Mouse (Mus musculus): ENCODE measurements around the gene Hoxd9. TPM values are rescaled to one million over a fixed set of nuclear protein-coding genes. Genes with fewer than 3 reads are reported as not detected.
A peak's percentile ranks its signal among the peaks of the same experiment; 100 is the strongest.

Hoxd9 gene
- total and polyA plus RNA-seq, 2 experiments from 2014 or later: not detected

DNA sequence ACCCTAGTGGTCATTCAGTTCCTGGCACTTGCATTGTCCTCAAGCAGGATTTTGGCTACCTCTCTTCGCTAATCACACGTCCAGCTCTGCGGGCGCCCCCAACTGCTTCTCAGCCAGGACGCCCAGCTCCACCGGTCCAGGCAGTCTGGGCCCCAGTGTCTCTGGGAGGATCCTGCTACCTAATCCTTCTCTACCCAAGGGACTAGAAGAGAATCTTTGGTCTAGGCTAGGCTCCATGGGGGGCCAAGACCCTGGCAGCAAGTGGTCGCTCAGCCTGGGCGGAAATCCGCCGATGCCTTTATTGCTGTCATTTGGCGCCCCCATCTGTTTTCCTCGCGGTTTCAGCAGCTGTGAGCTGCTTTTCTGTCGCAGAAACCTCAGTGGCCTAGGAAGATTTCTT, 35.8 kb upstream of the Hoxd9 start:
- no peak overlapping the region for H3K9ac ChIP-seq
- H3K36me3 ChIP-seq (ENCODE audit: insufficient read depth): no peaks in the 10 kb centered on the region
- H3K27me3 ChIP-seq (ENCODE audit: insufficient read depth, low read length): peaks cover 85% of the 10 kb centered on the region
- under 1% methylated on average over 14 of the region's 14 CpGs for WGBS
- ATAC-seq (peak; percentile 47; the same call in 1 of the 2 replicates), DNase-seq (peak; percentile 86)
- TF ChIP-seq CTCF (IDR thresholded peaks at IDR 0.05; ENCODE audit: low read depth): peak; percentile 74
- no peak overlapping the region for H3K4me3 ChIP-seq (ENCODE audit: low read depth, low read length)
- H3K27ac ChIP-seq (ENCODE audit: low read depth, low read length): no peak overlapping the region
- no peaks in the 10 kb centered on the region for H3K4me1 ChIP-seq (ENCODE audit: insufficient read depth)
- no peaks in the 10 kb centered on the region for H3K9me3 ChIP-seq (ENCODE audit: low read length)
- H3K4me2 ChIP-seq (ENCODE audit: low read depth): peak overlapping the region; percentile 28; the same call in 1 of the 2 replicates

DNA sequence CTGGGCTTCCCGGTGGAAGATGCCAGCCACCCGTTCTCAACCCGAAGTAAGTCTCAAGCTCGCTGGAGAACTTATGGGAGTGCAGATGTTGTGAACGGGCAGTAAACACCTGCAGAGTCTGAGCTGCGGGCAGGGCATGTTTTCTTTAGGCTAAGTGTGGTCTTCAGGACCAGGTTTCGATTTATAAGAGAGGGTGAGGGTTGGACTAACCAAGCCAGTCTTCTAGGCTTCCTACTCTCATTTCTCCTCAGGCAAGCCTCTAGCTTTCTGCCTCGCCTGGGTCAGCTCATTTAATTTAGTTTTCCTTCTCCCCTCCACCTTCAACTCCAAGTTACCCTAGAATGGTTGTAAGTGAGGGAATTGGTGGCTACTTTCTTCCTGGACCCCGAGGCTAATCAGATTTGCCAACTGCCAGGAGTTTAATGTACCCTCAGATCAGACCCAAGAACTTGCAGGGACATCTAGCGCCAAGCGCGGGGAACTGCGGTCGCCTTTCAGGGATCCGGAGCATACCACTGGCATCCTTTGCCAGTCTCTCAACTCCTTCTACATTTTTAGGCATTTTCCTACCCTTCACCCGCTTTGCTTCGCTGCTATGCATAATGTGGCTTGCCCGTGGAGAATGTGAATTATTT, 34.1 kb upstream of the Hoxd9 start:
- H3K36me3 ChIP-seq (ENCODE audit: insufficient read depth): no peaks in the 10 kb centered on the region

DNA sequence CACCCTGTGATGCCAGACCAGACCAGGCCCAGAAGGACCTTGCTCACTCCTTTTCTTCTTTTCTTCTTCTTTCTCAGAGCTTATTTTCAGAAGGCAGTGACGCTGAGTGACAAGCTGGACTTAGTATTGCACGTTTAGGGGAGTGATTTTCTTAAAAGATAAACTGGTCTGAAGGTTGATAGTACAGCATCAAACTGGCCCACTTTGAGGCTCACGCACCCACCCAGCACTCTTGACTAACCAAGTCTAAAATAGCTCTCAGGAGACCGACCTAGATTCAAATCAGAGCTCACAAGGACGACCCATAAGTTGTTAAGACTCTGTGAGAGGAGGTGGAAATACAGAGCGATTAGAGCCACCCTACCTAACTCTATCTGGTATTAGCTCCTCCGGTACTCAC, 31.1 kb upstream of the Hoxd9 start:
- ATAC-seq: no peak

More for the DNA sequence above, 34.1 kb upstream of the Hoxd9 start:
- H3K4me3 ChIP-seq (ENCODE audit: low read depth, low read length): no peak overlapping the region
- TF ChIP-seq CTCF (IDR thresholded peaks at IDR 0.05; ENCODE audit: low read depth): peak; percentile 85
- no peak overlapping the region for H3K4me2 ChIP-seq (ENCODE audit: low read depth)
- WGBS: 3% methylated on average over 18 of the region's 18 CpGs
- no peaks in the 10 kb centered on the region for H3K4me1 ChIP-seq (ENCODE audit: insufficient read depth)
- peak; percentile 73; the same call in 1 of the 2 replicates for ATAC-seq
- H3K27ac ChIP-seq (ENCODE audit: low read depth, low read length): no peak overlapping the region
- H3K9me3 ChIP-seq (ENCODE audit: low read length): no peaks in the 10 kb centered on the region
- peaks cover 92% of the 10 kb centered on the region for H3K27me3 ChIP-seq (ENCODE audit: insufficient read depth, low read length)
- DNase-seq: peak; percentile 82
- no peak overlapping the region for H3K9ac ChIP-seq

DNA sequence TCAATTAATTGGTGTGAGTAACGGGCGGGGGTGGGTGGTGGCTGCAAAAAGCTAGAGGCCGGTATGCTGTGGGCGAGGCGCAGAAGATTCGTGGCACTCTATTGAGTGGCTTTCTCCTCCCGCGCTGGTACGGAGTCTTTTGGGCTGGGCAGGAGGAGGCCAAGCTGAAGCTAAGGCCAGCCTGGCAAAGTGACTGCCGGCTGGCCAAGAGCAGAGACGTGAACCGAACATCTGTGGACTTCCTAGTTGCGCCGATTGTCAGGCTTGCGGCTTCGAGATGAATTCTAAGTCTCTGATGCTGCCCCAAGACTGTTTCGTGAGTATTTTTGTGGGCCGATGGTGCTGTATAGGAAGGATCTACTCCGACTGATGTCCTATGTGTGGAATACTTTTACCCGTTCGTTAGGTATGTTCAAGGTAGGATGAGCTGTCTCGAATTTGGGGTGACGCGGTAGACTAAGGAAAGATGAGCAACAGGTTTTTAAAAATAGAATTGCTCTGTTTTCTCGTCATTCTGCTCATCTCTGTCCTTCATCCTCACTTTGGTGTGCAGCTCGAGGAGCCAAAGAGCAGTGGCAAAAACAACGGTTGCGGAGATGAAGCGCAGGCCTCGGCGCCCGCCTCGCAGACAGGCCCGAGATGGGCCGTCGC, 30.2 kb upstream of the Hoxd9 start:
- Histone ChIP-seq H3K4me1 (ENCODE audit: insufficient read depth) (no peaks in the 10 kb centered on the region), H3K27me3 (ENCODE audit: insufficient read depth, low read length) (peaks cover 95% of the 10 kb centered on the region), H3K4me2 (ENCODE audit: low read depth) (no peak overlapping the region), H3K27ac (ENCODE audit: low read depth, low read length) (no peak overlapping the region), H3K9me3 (ENCODE audit: low read length) (no peaks in the 10 kb centered on the region), H3K9ac (no peak overlapping the region), H3K36me3 (ENCODE audit: insufficient read depth) (no peaks in the 10 kb centered on the region), H3K4me3 (ENCODE audit: low read depth, low read length) (no peak overlapping the region)
- DNase-seq (peak; percentile 48), ATAC-seq (no peak)
- WGBS: 2% methylated on average over 36 of the region's 36 CpGs
- no peak for TF ChIP-seq CTCF (IDR thresholded peaks at IDR 0.05; ENCODE audit: low read depth)

More for the DNA sequence above, 31.1 kb upstream of the Hoxd9 start:
- H3K9ac ChIP-seq: no peak overlapping the region
- H3K4me1 ChIP-seq (ENCODE audit: insufficient read depth): no peaks in the 10 kb centered on the region
- no peaks in the 10 kb centered on the region for H3K9me3 ChIP-seq (ENCODE audit: low read length)
- peaks cover 95% of the 10 kb centered on the region for H3K27me3 ChIP-seq (ENCODE audit: insufficient read depth, low read length)
- H3K27ac ChIP-seq (ENCODE audit: low read depth, low read length): no peak overlapping the region
- 3% methylated on average over 7 of the region's 7 CpGs for WGBS
- TF ChIP-seq CTCF (IDR thresholded peaks at IDR 0.05; ENCODE audit: low read depth): no peak
- H3K4me3 ChIP-seq (ENCODE audit: low read depth, low read length): no peak overlapping the region
- H3K4me2 ChIP-seq (ENCODE audit: low read depth): no peak overlapping the region
- no peaks in the 10 kb centered on the region for H3K36me3 ChIP-seq (ENCODE audit: insufficient read depth)
- no peak for DNase-seq

DNA sequence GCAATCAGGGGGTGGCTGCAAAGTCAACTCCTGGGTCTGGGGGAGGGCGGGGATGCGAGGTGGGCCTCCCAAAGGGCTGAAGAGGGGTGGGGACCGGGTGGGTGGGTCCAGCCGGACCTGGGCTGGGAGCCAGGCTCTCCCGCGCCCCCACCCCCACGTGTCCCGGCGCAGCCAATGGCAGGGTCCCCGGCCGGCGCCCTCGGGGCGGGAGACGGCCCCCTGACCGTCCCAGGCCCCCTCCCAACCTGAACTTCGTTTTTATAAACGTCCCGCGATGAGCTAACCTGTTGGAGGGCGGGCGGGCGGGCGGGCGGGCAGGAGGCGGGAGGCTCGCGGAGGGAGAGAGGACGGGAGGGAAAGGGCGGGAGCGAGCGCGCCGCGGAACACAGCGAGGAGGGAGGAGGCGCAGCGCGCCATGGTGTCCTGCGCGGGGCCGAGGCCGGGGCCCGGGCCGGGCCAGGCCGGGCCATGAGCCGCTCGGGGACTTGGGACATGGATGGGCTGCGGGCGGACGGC, 29.6 kb upstream of the Hoxd9 start, which contains the start of gene Hoxd13:
Gene Hoxd13, plus strand, starts transcription at position 469 of the 516 bp plus-strand sequence.
- DNase-seq: no peak
- Histone ChIP-seq H3K27ac (ENCODE audit: low read depth, low read length) (no peak within 1 kb of the TSS), H3K9me3 (ENCODE audit: low read length) (no peaks in the 10 kb centered on the region), H3K4me1 (ENCODE audit: insufficient read depth) (no peaks in the 10 kb centered on the region), H3K36me3 (ENCODE audit: insufficient read depth) (no peaks in the 10 kb centered on the region), H3K4me3 (ENCODE audit: low read depth, low read length) (peak within 1 kb of the TSS; percentile 10), H3K4me2 (ENCODE audit: low read depth) (peak within 1 kb of the TSS; percentile 37), H3K9ac (no peak within 1 kb of the TSS), H3K27me3 (ENCODE audit: insufficient read depth, low read length) (peaks cover 95% of the 10 kb centered on the region)
- ATAC-seq: no peak
- 0% methylated on average over 19 of the region's 51 CpGs for WGBS
- no peak for TF ChIP-seq CTCF (IDR thresholded peaks at IDR 0.05; ENCODE audit: low read depth)

DNA sequence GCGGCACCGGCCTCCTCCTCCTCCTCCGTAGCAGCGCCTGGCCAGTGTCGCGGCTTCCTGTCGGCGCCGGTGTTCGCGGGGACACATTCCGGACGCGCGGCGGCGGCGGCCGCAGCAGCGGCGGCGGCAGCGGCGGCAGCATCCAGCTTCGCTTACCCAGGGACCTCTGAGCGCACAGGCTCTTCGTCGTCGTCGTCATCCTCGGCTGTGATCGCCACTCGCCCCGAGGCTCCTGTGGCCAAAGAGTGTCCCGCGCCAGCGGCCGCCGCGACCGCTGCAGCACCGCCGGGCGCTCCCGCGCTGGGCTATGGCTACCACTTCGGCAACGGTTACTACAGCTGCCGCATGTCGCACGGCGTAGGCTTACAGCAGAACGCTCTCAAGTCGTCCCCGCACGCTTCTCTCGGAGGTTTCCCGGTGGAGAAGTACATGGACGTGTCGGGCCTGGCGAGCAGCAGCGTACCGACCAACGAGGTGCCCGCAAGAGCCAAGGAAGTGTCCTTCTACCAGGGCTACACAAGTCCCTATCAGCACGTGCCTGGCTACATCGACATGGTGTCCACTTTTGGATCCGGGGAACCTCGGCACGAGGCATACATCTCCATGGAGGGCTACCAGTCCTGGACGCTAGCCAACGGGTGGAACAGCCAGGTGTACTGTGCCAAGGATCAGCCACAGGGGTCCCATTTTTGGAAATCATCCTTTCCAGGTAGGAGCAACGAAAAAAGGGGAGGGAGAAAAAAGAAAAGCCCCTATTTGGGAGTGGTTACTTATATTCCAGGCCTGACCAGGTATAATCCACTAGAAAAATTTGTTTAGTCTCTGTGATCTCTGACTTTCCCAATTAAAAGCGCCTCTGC, 28.9 kb upstream of the Hoxd9 start:
- no peak overlapping the region for H3K27ac ChIP-seq (ENCODE audit: low read depth, low read length)
- no peaks in the 10 kb centered on the region for H3K4me1 ChIP-seq (ENCODE audit: insufficient read depth)
- H3K27me3 ChIP-seq (ENCODE audit: insufficient read depth, low read length): peaks cover 95% of the 10 kb centered on the region
- no peak for TF ChIP-seq CTCF (IDR thresholded peaks at IDR 0.05; ENCODE audit: low read depth)
- H3K4me2 ChIP-seq (ENCODE audit: low read depth): peak overlapping the region; percentile 37
- ATAC-seq: peak; percentile 58; the same call in 1 of the 2 replicates
- peak overlapping the region; percentile 10 for H3K4me3 ChIP-seq (ENCODE audit: low read depth, low read length)
- no peaks in the 10 kb centered on the region for H3K9me3 ChIP-seq (ENCODE audit: low read length)
- peak; percentile 55 for DNase-seq
- no peak overlapping the region for H3K9ac ChIP-seq
- no peaks in the 10 kb centered on the region for H3K36me3 ChIP-seq (ENCODE audit: insufficient read depth)
- 3% methylated on average over 68 of the region's 74 CpGs for WGBS

Measured in forebrain, postnatal 0 days (tissue).